Mouse (Mus musculus) liver, embryonic 14.5 days (tissue): Measurements from ENCODE around the gene Wnt3.

Experiments used
- CTCF ChIP-seq: IDR thresholded peaks from 2 replicates; pipeline ENCODE4 v1.5.1; 2016; ENCODE audit warnings: antibody characterized with exemption, low read depth, control low read depth
- EP300 ChIP-seq: IDR thresholded peaks from 2 replicates; pipeline ENCODE4 v1.6.1; 2016; ENCODE audit warnings: antibody characterized with exemption, low read depth

DNA sequence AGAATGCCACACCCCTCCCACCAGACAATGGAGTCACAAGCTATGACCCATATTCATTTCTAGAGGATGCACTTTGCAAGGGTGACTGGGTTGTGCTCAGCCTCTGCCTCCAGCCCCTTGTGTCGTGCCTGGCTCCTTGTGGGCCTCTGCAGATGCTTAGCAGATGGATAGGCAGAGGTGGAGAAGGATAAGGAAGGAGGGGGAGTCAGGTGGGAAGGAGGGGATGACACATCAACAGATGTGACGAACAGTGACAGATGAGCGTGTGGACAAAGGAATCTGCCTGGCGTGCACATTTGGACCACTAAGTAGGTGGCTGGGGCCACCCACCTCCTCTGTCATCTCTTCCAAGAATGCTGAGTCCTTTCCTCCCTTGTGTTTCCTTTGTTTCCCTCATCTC is 40.9 kb upstream of the Wnt3 start:
- TF ChIP-seq CTCF (no peak), EP300 (no peak)
